In the genomic region with DNA sequence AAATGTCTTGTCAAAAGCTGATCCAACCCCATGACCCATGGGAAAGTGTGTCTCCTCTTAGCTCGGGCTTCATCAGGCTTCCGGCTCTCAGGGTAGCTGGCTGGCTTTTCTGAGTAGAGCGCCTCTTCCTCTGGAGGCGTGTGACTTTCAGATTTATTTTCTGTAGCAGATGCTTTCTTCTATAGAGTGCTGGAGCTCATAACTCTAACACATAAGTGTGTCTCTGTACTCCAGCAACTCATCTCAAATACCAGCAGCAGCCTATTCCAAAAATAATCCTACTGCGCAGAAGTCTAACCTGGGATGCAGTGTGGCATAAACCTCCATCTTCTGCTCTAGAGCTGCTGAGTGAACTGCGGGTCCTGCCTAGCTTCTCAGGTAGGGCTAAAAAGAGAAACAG, we compare ENCODE assay signal across 20 mouse cellular contexts.
DNase-seq lines count a peak whose midpoint lies in the region; TF ChIP-seq lines count a peak whose summit lies in the region.
"Had no signal": no experiment of that assay in that cellular context is flagged by ENCODE, and none has a peak within 500 bp of the region (broad histone marks: within the 10 kb centered on the region; RNA-seq: fewer than 3 reads in every experiment).

No protein-coding gene starts in this region.

- H3K9me3 ChIP-seq in heart, embryonic 10.5 days, result no peaks in the 10 kb centered on the region
- H3K9me3 ChIP-seq: embryonic facial prominence, embryonic 13.5 days; forebrain, embryonic 12.5 days; hindbrain, embryonic 12.5 days had no signal

- intact Hi-C loops in left cerebral cortex, adult 2 months (cut with DNase I), result loop anchor here (2.0 kb wide), 1 partner anchor 40 kb away; no protein-coding TSS in a partner anchor
- intact Hi-C loops in left cerebral cortex, postnatal 36 days (cut with DNase I), result no loop called here

- TF ChIP-seq CTCF in left cerebral cortex, adult 2 months (IDR thresholded peaks at IDR 0.05), result no peak
- no peak for TF ChIP-seq CTCF in cortical plate, adult 2 months (IDR thresholded peaks at IDR 0.05; ENCODE audit: extremely low read depth, insufficient read depth, low read length)

- 83% methylated on average over 6 of the region's 6 CpGs for WGBS in heart, embryonic 10.5 days

- H3K27ac ChIP-seq in heart, embryonic 10.5 days, result no peak overlapping the region
- peak overlapping the region; percentile 72 for H3K27ac ChIP-seq in left cerebral cortex, adult 2 months
- H3K27ac ChIP-seq in cortical plate, adult 2 months (ENCODE audit: insufficient read depth, low read length), result peak overlapping the region; percentile 49; the same call in 1 of the 2 replicates
- H3K27ac ChIP-seq: embryonic facial prominence, embryonic 13.5 days; forebrain, embryonic 12.5 days; hindbrain, embryonic 12.5 days had no signal

- H3K4me1 ChIP-seq in heart, embryonic 10.5 days, result 0 out of 2 replicates have a peak, but pooled peaks cover 3% of the 10 kb centered on the region
- no peaks in the 10 kb centered on the region for H3K4me1 ChIP-seq in cortical plate, adult 2 months (ENCODE audit: control insufficient read depth, insufficient read depth, low read length)
- H3K4me1 ChIP-seq: embryonic facial prominence, embryonic 13.5 days; forebrain, embryonic 12.5 days; hindbrain, embryonic 12.5 days had no signal

- no peak for TF ChIP-seq POLR2A in cortical plate, adult 2 months (IDR thresholded peaks at IDR 0.05; ENCODE audit: extremely low read depth, insufficient read depth, low read length)

- peak; percentile 36 for DNase-seq in heart, embryonic 10.5 days (ENCODE audit: low spot score)
- no peak for DNase-seq in heart, adult 9 months (ENCODE audit: low spot score in 2 of 2)
- DNase-seq in left cerebral cortex, adult 2 months (ENCODE audit: extremely low spot score in 1 of 2, low spot score in 2 of 2), result no peak
- DNase-seq in left cerebral cortex, adult 8-10 months (ENCODE audit: low spot score in 2 of 2), result no peak
- DNase-seq in left cerebral cortex, postnatal 36 days (ENCODE audit: low spot score in 2 of 2), result peak; percentile 12 to 14
- no peak for DNase-seq in adrenal gland, adult 8-10 months
- DNase-seq: adrenal gland, postnatal 36 days; cerebellum, adult 11-12 months; cerebellum, adult 9-10 months; cerebellum, postnatal 25 days; forebrain, postnatal 0 days; gastrocnemius, postnatal 14 days; heart, postnatal 10 days; heart, postnatal 4 days had no signal

- H3K4me3 ChIP-seq in heart, embryonic 10.5 days, result no peak overlapping the region
- H3K4me3 ChIP-seq in left cerebral cortex, adult 2 months, result no peak overlapping the region
- H3K4me3 ChIP-seq in cortical plate, adult 2 months (ENCODE audit: insufficient read depth, low read length), result no peak overlapping the region
- H3K4me3 ChIP-seq: embryonic facial prominence, embryonic 13.5 days; forebrain, embryonic 12.5 days; hindbrain, embryonic 12.5 days had no signal

- no peaks in the 10 kb centered on the region; the same call in 1 of the 2 replicates for H3K27me3 ChIP-seq in heart, embryonic 10.5 days (ENCODE audit: insufficient read depth, poor library complexity, severe bottlenecking)
- H3K27me3 ChIP-seq: CH12.LX; embryonic facial prominence, embryonic 13.5 days; forebrain, embryonic 12.5 days; hindbrain, embryonic 12.5 days; Patski had no signal

- no peaks in the 10 kb centered on the region for H3K36me3 ChIP-seq in heart, embryonic 10.5 days
- H3K36me3 ChIP-seq: embryonic facial prominence, embryonic 13.5 days; forebrain, embryonic 12.5 days; hindbrain, embryonic 12.5 days had no signal

Comparison
In these comparisons a context has a peak if more than half of its experiments do, and no peak if none do; other contexts are left out.
1. DNase-seq: peak in heart, embryonic 10.5 days (single experiment) and left cerebral cortex, postnatal 36 days (2 of 2); none in heart, adult 9 months (0 of 2), left cerebral cortex, adult 2 months (0 of 2), left cerebral cortex, adult 8-10 months (0 of 2) and adrenal gland, adult 8-10 months (single experiment).